Mouse (Mus musculus) megakaryocyte, embryonic 14.5 days (primary cell): ENCODE measurements around the gene Faap20.

Source experiments
- FLI1 ChIP-seq: IDR thresholded peaks from 2 replicates; pipeline ENCODE4 v1.6.1; 2012; ENCODE audit warnings: low read length, inconsistent platforms, mixed read lengths
- GATA1 ChIP-seq: IDR thresholded peaks from 3 replicates; pipeline ENCODE4 v1.6.1; 2012; ENCODE audit warnings: mixed read lengths, low read length, inconsistent platforms, borderline replicate concordance

DNA sequence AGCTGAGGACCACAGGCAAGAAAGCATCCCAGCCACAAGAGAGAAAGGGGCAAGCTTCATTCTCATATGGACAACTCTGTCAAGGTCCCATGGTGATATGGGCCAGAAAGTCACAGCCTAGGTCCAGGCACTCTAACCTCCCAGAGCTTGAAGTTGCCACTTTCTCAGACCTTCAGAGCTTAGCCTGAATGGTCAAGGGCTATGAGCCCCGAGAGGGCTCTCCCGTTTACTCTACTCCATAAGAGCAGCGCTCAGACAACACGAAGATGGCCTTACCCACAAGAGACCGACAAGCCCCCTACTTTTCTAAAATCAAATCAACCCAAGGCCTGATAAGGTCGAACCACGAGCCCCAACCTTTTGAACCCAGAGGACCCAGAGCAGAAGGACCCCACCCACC is 28.5 kb upstream of the Faap20 start:
- TF ChIP-seq FLI1 = no peak
- TF ChIP-seq GATA1 = no peak
